Mouse (Mus musculus): ENCODE results near the gene Tmem233. TPM values are rescaled to one million over a fixed set of nuclear protein-coding genes. Genes with fewer than 3 reads are reported as not detected.

The Tmem233 gene
- polyA plus RNA-seq, 1 experiment from 2014 or later = not detected

DNA sequence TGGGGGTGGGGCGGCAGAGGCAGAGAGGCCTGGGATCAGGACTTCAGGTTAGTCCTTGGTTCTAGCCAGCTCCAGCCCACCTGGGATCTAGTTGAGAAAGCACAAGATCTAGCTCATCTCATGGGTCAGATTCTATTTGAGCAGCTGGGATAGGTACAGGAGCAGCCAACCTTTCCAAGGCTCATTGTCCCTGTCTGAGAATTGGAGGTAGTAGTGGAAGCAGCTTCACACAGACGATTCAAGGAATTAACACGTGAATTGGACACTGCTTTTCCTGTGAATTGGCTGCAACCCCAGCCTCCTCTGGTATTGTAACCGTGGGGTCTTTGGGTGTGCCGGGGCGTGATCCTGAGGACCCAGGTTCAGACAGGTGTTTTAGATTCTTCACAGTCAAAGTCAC, 30.2 kb downstream of the Tmem233 start:
- DNase-seq (ENCODE audit: low read depth, low spot score) (no peak), ATAC-seq (no peak)
- peaks cover 3% of the 10 kb centered on the region for H3K27me3 ChIP-seq
- in situ Hi-C loops (cut with MboI; ENCODE audit: low pct_unique_long_range_greater_than_20kb) = no loop called here
- ChIA-PET CTCF (interaction anchor here (1.0 kb wide), 1 partner anchor 15 kb away, joined by 3 read pairs; no protein-coding TSS in a partner anchor), POLR2A (no interaction called here)
- TF ChIP-seq CTCF (IDR thresholded peaks at IDR 0.05) = no peak

DNA sequence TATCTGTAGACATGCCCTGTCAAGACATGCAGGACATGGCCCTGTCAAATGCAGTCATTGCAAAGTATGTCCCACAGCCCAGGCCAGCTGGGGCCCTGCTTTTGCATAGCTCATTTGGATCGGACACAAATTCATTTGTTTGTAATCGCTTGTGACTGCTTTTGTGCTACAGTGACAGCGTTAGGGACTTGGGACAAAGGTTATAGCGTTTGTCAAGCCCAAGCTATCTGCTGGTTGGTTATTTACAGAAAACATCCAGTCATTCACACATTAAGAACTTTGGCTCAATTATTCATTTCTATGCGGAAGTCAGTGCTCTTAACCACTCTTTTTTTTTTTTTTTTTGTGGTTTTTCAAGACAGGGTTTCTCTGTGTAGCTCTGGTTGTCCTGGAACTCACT, 30.9 kb downstream of the Tmem233 start:
- ChIA-PET POLR2A (no interaction called here), CTCF (no interaction called here)
- in situ Hi-C loops (cut with MboI; ENCODE audit: low pct_unique_long_range_greater_than_20kb) = no loop called here
- no peak for ATAC-seq
- H3K27me3 ChIP-seq = peaks cover 3% of the 10 kb centered on the region
- no peak for DNase-seq (ENCODE audit: low read depth, low spot score)
- no peak for TF ChIP-seq CTCF (IDR thresholded peaks at IDR 0.05)

GRCm38 (mm10) chr5:116049821-116050220, 33.2 kb downstream of the Tmem233 start:
- in situ Hi-C loops (cut with MboI; ENCODE audit: low pct_unique_long_range_greater_than_20kb) = no loop called here
- ChIA-PET CTCF (interaction anchor here (1.3 kb wide), 1 partner anchor 10 kb away, joined by 3 read pairs; no protein-coding TSS in a partner anchor), POLR2A (no interaction called here)
- no peak for TF ChIP-seq CTCF (IDR thresholded peaks at IDR 0.05)
- DNase-seq (ENCODE audit: low read depth, low spot score) (no peak), ATAC-seq (no peak)
- peaks cover 6% of the 10 kb centered on the region for H3K27me3 ChIP-seq

DNA sequence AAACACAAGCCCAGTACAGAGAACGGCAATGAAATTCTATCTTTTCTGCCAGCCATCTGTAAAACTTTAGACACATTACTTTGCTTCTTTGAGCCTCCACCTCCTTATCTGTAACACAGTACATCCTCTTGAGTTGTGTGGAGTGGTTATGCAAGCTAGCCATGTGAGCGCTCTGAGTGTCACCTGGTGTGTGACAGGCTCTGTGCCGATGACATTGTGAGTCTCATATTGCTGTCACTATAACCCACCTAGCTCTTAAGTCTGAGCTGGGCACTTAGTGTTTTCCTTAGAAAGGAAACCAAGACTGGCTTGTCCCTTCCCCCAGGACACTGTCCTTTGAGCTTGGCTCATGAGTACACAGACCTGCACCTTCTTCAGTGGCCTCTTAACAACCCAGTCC, 34.7 kb downstream of the Tmem233 start:
- no peak for TF ChIP-seq CTCF (IDR thresholded peaks at IDR 0.05)
- POLR2A ChIA-PET = interaction anchor here (0.6 kb wide), 1 partner anchor 1454 kb away, joined by 3 read pairs; no protein-coding TSS in a partner anchor
- ATAC-seq (no peak), DNase-seq (ENCODE audit: low read depth, low spot score) (no peak)
- CTCF ChIA-PET = no interaction called here
- H3K27me3 ChIP-seq = peaks cover 4% of the 10 kb centered on the region
- in situ Hi-C loops (cut with MboI; ENCODE audit: low pct_unique_long_range_greater_than_20kb) = no loop called here

GRCm38 (mm10) chr5:116046246-116046645, 36.8 kb downstream of the Tmem233 start:
- no peak for TF ChIP-seq CTCF (IDR thresholded peaks at IDR 0.05)
- H3K27me3 ChIP-seq = peaks cover 17% of the 10 kb centered on the region
- in situ Hi-C loops (cut with MboI; ENCODE audit: low pct_unique_long_range_greater_than_20kb) = no loop called here
- POLR2A ChIA-PET = no interaction called here
- CTCF ChIA-PET = no interaction called here
- no peak for DNase-seq (ENCODE audit: low read depth, low spot score)
- ATAC-seq = no peak

- peaks cover 19% of the 10 kb centered on the region for H3K27me3 ChIP-seq
- ChIA-PET CTCF (no interaction called here), POLR2A (no interaction called here)
- in situ Hi-C loops (cut with MboI; ENCODE audit: low pct_unique_long_range_greater_than_20kb) = no loop called here
- DNase-seq (ENCODE audit: low read depth, low spot score) = no peak
- ATAC-seq = no peak
- TF ChIP-seq CTCF (IDR thresholded peaks at IDR 0.05) = no peak
These were observed 37.5 kb downstream of the Tmem233 start for GRCm38 (mm10) chr5:116045581-116045980.

- no peak for DNase-seq (ENCODE audit: low read depth, low spot score)
- CTCF ChIA-PET = interaction anchor here (1.0 to 1.5 kb wide), 2 partner anchors 11 to 469 kb away, joined by 3 read pairs; no protein-coding TSS in a partner anchor
- POLR2A ChIA-PET = no interaction called here
- H3K27me3 ChIP-seq = peaks cover 26% of the 10 kb centered on the region
- no peak for ATAC-seq
- in situ Hi-C loops (cut with MboI; ENCODE audit: low pct_unique_long_range_greater_than_20kb) = no loop called here
- no peak for TF ChIP-seq CTCF (IDR thresholded peaks at IDR 0.05)
These were observed 40.8 kb downstream of the Tmem233 start for GRCm38 (mm10) chr5:116042241-116042640.

GRCm38 (mm10) chr5:116039706-116040105, 43.3 kb downstream of the Tmem233 start:
- ChIA-PET CTCF (interaction anchor here (1.1 kb wide), 1 partner anchor 10 kb away, joined by 3 read pairs; no protein-coding TSS in a partner anchor), POLR2A (no interaction called here)
- no peak for TF ChIP-seq CTCF (IDR thresholded peaks at IDR 0.05)
- in situ Hi-C loops (cut with MboI; ENCODE audit: low pct_unique_long_range_greater_than_20kb) = no loop called here
- DNase-seq (ENCODE audit: low read depth, low spot score) (no peak), ATAC-seq (no peak)
- peaks cover 21% of the 10 kb centered on the region for H3K27me3 ChIP-seq

DNA sequence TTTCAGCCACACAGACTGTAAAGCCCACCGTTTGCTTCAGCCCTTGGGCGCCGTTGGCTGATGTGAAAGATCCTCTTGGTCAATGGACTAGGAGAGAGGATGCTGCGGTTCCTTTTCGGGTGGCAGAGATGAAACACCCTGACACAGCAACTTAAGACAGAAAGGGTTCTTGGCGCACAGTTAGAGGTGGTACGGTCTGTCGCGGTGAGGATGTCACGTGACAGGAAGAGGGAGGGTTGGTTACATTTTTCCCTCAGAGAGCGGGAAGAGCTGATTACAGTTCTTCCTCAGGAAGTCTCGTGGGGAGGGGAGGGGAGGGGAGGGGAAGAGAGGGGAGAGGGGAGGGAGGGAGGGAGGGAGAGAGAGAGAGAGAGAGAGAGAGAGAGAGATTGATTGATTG, 45.3 kb downstream of the Tmem233 start:
- no peak for ATAC-seq
- DNase-seq (ENCODE audit: low read depth, low spot score) = no peak
- CTCF ChIA-PET = no interaction called here
- in situ Hi-C loops (cut with MboI; ENCODE audit: low pct_unique_long_range_greater_than_20kb) = no loop called here
- POLR2A ChIA-PET = no interaction called here
- H3K27me3 ChIP-seq = peaks cover 21% of the 10 kb centered on the region
- no peak for TF ChIP-seq CTCF (IDR thresholded peaks at IDR 0.05)

DNA sequence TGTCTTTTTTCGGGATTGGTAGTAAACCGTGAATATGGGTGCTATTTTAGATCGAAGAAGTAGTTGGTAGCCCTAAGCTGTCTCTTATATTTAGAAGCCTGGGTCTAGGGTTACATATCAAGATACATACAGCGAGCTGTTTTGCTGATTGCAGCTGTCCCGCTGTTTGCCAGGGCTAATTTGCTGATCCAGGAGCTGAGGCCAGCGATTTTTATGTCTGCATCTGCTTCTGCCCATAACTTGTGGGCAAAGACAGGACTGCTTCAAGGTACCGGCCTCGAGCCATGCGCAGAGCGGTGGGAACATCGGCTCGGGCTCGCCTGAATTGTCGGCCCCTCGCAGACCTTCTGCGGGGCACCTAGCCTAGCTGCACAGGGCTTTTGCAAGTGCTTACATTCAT, 46.6 kb downstream of the Tmem233 start:
- ATAC-seq = no peak
- ChIA-PET POLR2A (no interaction called here), CTCF (no interaction called here)
- no peak for TF ChIP-seq CTCF (IDR thresholded peaks at IDR 0.05)
- in situ Hi-C loops (cut with MboI; ENCODE audit: low pct_unique_long_range_greater_than_20kb) = no loop called here
- DNase-seq (ENCODE audit: low read depth, low spot score) = no peak
- H3K27me3 ChIP-seq = peaks cover 11% of the 10 kb centered on the region

- POLR2A ChIA-PET = no interaction called here
- in situ Hi-C loops (cut with MboI; ENCODE audit: low pct_unique_long_range_greater_than_20kb) = no loop called here
- CTCF ChIA-PET = interaction anchor here (0.9 to 1.4 kb wide), 6 partner anchors 11 to 92 kb away, joined by 3 to 5 read pairs (median 4); no protein-coding TSS in a partner anchor
- DNase-seq (ENCODE audit: low read depth, low spot score) = no peak
- TF ChIP-seq CTCF (IDR thresholded peaks at IDR 0.05) = peak; percentile 93
- ATAC-seq = peak; percentile 45
- no peaks in the 10 kb centered on the region for H3K27me3 ChIP-seq
These were observed 51.9 kb downstream of the Tmem233 start for GRCm38 (mm10) chr5:116031190-116031577.

- no peak for TF ChIP-seq CTCF (IDR thresholded peaks at IDR 0.05)
- POLR2A ChIA-PET = no interaction called here
- in situ Hi-C loops (cut with MboI; ENCODE audit: low pct_unique_long_range_greater_than_20kb) = no loop called here
- no peaks in the 10 kb centered on the region for H3K27me3 ChIP-seq
- DNase-seq (ENCODE audit: low read depth, low spot score) (no peak), ATAC-seq (no peak)
- CTCF ChIA-PET = interaction anchor here (0.9 to 1.4 kb wide), 2 partner anchors 11 to 31 kb away, joined by 3 to 5 read pairs; no protein-coding TSS in a partner anchor
These were observed 52.4 kb downstream of the Tmem233 start for GRCm38 (mm10) chr5:116030566-116031189.
